Comparison of ENCODE assay signal across 14 mouse cellular contexts in genomic region chr19:6499860-6500635, GRCm38 (mm10). TPM values are rescaled to one million over a fixed set of nuclear protein-coding genes. Genes with fewer than 3 reads are reported as not detected.
DNase-seq lines count a peak whose midpoint lies in the region; ATAC-seq lines count a peak whose summit lies in the region.
"Had no signal": no experiment of that assay in that cellular context is flagged by ENCODE, and none has a peak within 500 bp of the region (broad histone marks: within the 10 kb centered on the region; RNA-seq: fewer than 3 reads in every experiment).

No protein-coding gene starts in this region.

- H3K9me3 ChIP-seq in forebrain, embryonic 11.5 days (ENCODE audit: control insufficient read depth, low read length), result no peaks in the 10 kb centered on the region
- H3K9me3 ChIP-seq in hindbrain, embryonic 15.5 days, result no peaks in the 10 kb centered on the region
- no peaks in the 10 kb centered on the region for H3K9me3 ChIP-seq in neural tube, embryonic 13.5 days

- H3K9ac ChIP-seq in forebrain, embryonic 11.5 days (ENCODE audit: low read length), result peak overlapping the region; percentile 90
- peak overlapping the region; percentile 99 for H3K9ac ChIP-seq in hindbrain, embryonic 15.5 days
- peak overlapping the region; percentile 100 for H3K9ac ChIP-seq in neural tube, embryonic 13.5 days

- peak overlapping the region; percentile 89 for H3K4me2 ChIP-seq in forebrain, embryonic 11.5 days (ENCODE audit: low read depth, low read length, severe bottlenecking)
- H3K4me2 ChIP-seq in hindbrain, embryonic 15.5 days, result peak overlapping the region; percentile 95
- peak overlapping the region; percentile 90 for H3K4me2 ChIP-seq in neural tube, embryonic 13.5 days

- peaks cover 3% of the 10 kb centered on the region for H3K27me3 ChIP-seq in forebrain, embryonic 11.5 days (ENCODE audit: control insufficient read depth, insufficient read depth, low read length)
- H3K27me3 ChIP-seq in hindbrain, embryonic 15.5 days, result no peaks in the 10 kb centered on the region
- no peaks in the 10 kb centered on the region; the same call in 1 of the 2 replicates for H3K27me3 ChIP-seq in neural tube, embryonic 13.5 days

- H3K36me3 ChIP-seq in forebrain, embryonic 11.5 days (ENCODE audit: control insufficient read depth, insufficient read depth, low read length), result no peaks in the 10 kb centered on the region
- H3K36me3 ChIP-seq in hindbrain, embryonic 15.5 days, result peaks cover 4% of the 10 kb centered on the region
- peaks cover 5% of the 10 kb centered on the region for H3K36me3 ChIP-seq in neural tube, embryonic 13.5 days

- H3K27ac ChIP-seq in forebrain, embryonic 11.5 days (ENCODE audit: low read depth, low read length), result no peak overlapping the region
- peak overlapping the region; percentile 98 for H3K27ac ChIP-seq in hindbrain, embryonic 15.5 days (replicated peaks)
- H3K27ac ChIP-seq in neural tube, embryonic 13.5 days (replicated peaks), result peak overlapping the region; percentile 97

- 60% methylated on average over 6 of the region's 6 CpGs for WGBS in forebrain, embryonic 11.5 days
- WGBS in hindbrain, embryonic 15.5 days, result 36% methylated on average over 6 of the region's 6 CpGs
- 32% methylated on average over 6 of the region's 6 CpGs for WGBS in neural tube, embryonic 13.5 days

- H3K4me3 ChIP-seq in forebrain, embryonic 11.5 days (ENCODE audit: low read depth, low read length), result peak overlapping the region; percentile 77
- peak overlapping the region; percentile 98 for H3K4me3 ChIP-seq in hindbrain, embryonic 15.5 days
- peak overlapping the region; percentile 90 for H3K4me3 ChIP-seq in neural tube, embryonic 13.5 days
- H3K4me3 ChIP-seq: myocyte had no signal

- peak; percentile 67 for DNase-seq in cerebellum, adult 9-10 months
- DNase-seq in cerebellum, postnatal 4 days (ENCODE audit: low spot score in 2 of 2), result no peak
- DNase-seq in forebrain, embryonic 11.5 days (ENCODE audit: low spot score), result no peak
- DNase-seq in urinary bladder, adult 2 months (ENCODE audit: low spot score), result no peak
- no peak for DNase-seq in kidney, adult 9 months
- DNase-seq in kidney, adult 8-10 months, result no peak
- DNase-seq: adrenal gland, postnatal 25 days; gastrocnemius, postnatal 36 days had no signal

- H3K4me1 ChIP-seq in forebrain, embryonic 11.5 days (replicated peaks; ENCODE audit: control insufficient read depth, insufficient read depth, low read length), result peaks cover 27% of the 10 kb centered on the region; the same call in 1 of the 2 replicates
- H3K4me1 ChIP-seq in hindbrain, embryonic 15.5 days (replicated peaks), result peaks cover 75% of the 10 kb centered on the region
- H3K4me1 ChIP-seq in neural tube, embryonic 13.5 days (replicated peaks), result peaks cover 85% of the 10 kb centered on the region

- no peak for ATAC-seq in forebrain, embryonic 11.5 days (replicated peaks; ENCODE audit: low FRiP score)
- no peak for ATAC-seq in hindbrain, embryonic 15.5 days (ENCODE audit: low FRiP score, low read depth)
- no peak for ATAC-seq in neural tube, embryonic 13.5 days (ENCODE audit: low read depth)

RNA-seq across cellular contexts. Expression of gene Slc22a12, which starts 42.8 kb away (rescaled TPM):
- not detected in 2 replicates for polyA plus RNA-seq in forebrain, embryonic 11.5 days (2014; fragmentation: Nextera tagmentation; extraction: Ambion mirVana)
- polyA plus RNA-seq in hindbrain, embryonic 15.5 days (2015; fragmentation: Nextera tagmentation; extraction: Ambion mirVana), result not detected in 2 replicates
- not detected in 2 replicates for polyA plus RNA-seq in neural tube, embryonic 13.5 days (2015; fragmentation: Nextera tagmentation; extraction: Ambion mirVana)
- polyA plus RNA-seq in urinary bladder, adult 2 months (2012; rRNA removed), result not detected in 2 replicates
- polyA plus RNA-seq: heart, embryonic 16.5 days; liver, adult 2 months; lung, embryonic 16.5 days; myocyte had no signal
